ENCODE assay signal across 8 mouse cellular contexts in the genomic region with DNA sequence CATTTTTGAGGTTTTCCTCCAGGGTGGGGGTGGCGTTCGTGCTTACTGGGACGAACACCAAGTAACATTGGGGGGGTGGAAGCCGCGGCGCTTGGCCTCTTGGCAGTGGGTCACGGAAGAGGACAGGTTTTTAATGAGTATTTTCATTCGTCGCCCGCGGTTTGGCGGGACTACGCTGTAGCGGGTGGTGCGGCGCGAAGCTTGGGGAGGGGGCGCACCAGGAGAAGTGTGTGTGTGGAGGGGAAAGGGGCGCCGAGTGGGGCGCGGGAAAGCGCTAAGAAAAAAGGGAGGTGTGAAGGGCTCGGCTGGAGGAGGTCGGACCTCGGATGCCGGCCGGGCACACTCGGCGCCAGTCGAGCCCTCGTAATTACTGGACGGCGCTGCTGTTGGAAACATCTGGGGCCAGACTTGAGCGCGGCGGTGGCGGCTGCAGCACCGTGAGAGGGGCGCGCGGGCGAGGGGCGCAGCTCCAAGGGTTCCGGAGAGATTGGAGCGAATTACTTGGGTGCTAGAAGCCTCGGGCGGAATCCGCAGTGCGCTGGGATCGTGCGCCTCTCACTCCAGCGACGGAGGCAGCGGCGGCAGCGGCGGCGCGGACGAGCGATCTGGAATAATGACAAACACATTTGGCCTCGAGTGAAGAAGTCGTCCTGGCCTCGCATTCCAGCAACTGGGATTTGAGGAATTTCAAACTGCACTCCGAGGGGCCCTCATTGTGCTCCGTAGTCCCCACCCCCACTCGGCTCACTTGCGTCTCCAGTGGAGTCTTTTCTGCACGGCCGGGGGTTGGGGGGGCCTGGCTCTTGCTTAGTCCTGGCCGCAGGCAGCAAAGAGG. TPM values are rescaled to one million over a fixed set of nuclear protein-coding genes. Genes with fewer than 3 reads are reported as not detected.
A peak's percentile ranks its signal among the peaks of the same experiment; 100 is the strongest.
DNase-seq lines count a peak whose midpoint lies in the region; ATAC-seq and TF ChIP-seq lines count a peak whose summit lies in the region.

No protein-coding gene starts in this region.

- ATAC-seq in kidney, embryonic 15.5 days (replicated peaks; ENCODE audit: low FRiP score), result no peak
- no peak for ATAC-seq in erythroid progenitor cell, adult 5-6 weeks (replicated peaks; ENCODE audit: low FRiP score, poor library complexity, severe bottlenecking)

- no peaks in the 10 kb centered on the region for H3K9me3 ChIP-seq in kidney, embryonic 15.5 days (replicated peaks)

- H3K79me2 ChIP-seq in heart, adult 2 months (replicated peaks; ENCODE audit: control insufficient read depth, insufficient read depth, low read length), result no peaks in the 10 kb centered on the region

- DNase-seq in heart, adult 18-20 months, result peak; percentile 47 to 65
- DNase-seq in heart, adult 8-10 months (ENCODE audit: low spot score), result no peak
- DNase-seq in embryo, embryonic 10.5 days (ENCODE audit: low spot score), result peak; percentile 82
- DNase-seq in heart, adult 2 months, result peak; percentile 51 to 63
- peak; percentile 88 for DNase-seq in mesoderm, embryonic 11.5 days (ENCODE audit: low read depth, low spot score)
- DNase-seq in yolk sac, embryonic 10.5 days (ENCODE audit: low spot score), result peak; percentile 58

- TF ChIP-seq EP300 in heart, adult 2 months (IDR thresholded peaks at IDR 0.05; ENCODE audit: insufficient read depth, low read depth, low read length), result no peak

- H3K4me3 ChIP-seq in heart, adult 2 months, result peak overlapping the region; percentile 43
- peak overlapping the region; percentile 56 for H3K4me3 ChIP-seq in kidney, embryonic 15.5 days (replicated peaks)

- TF ChIP-seq CTCF in heart, adult 2 months (IDR thresholded peaks at IDR 0.05), result no peak

- TF ChIP-seq POLR2A in heart, adult 2 months (IDR thresholded peaks at IDR 0.05; ENCODE audit: insufficient read depth, low read depth, low read length), result no peak

- peaks cover 3% of the 10 kb centered on the region; the same call in 1 of the 2 replicates for H3K4me1 ChIP-seq in heart, adult 2 months (ENCODE audit: control insufficient read depth, insufficient read depth, low read length)
- peaks cover 61% of the 10 kb centered on the region for H3K4me1 ChIP-seq in kidney, embryonic 15.5 days

- WGBS in heart, adult 2 months, result 2% methylated on average over 72 of the region's 72 CpGs
- under 1% methylated on average over 71 of the region's 72 CpGs for WGBS in kidney, embryonic 15.5 days

- no peaks in the 10 kb centered on the region for H3K36me3 ChIP-seq in heart, adult 2 months (ENCODE audit: control insufficient read depth, insufficient read depth, low read length)
- no peaks in the 10 kb centered on the region for H3K36me3 ChIP-seq in kidney, embryonic 15.5 days

- peaks cover 33% of the 10 kb centered on the region for H3K27me3 ChIP-seq in heart, adult 2 months (ENCODE audit: control insufficient read depth, insufficient read depth, low read length)
- H3K27me3 ChIP-seq in kidney, embryonic 15.5 days, result peaks cover 77% of the 10 kb centered on the region

- peak overlapping the region; percentile 56 for H3K9ac ChIP-seq in heart, adult 2 months (ENCODE audit: low read depth, low read length)
- H3K9ac ChIP-seq in kidney, embryonic 15.5 days, result peak overlapping the region; percentile 61

- H3K27ac ChIP-seq in heart, adult 2 months, result peak overlapping the region; percentile 61
- peak overlapping the region; percentile 90 for H3K27ac ChIP-seq in kidney, embryonic 15.5 days

- H3K4me2 ChIP-seq in kidney, embryonic 15.5 days, result peak overlapping the region; percentile 59

- intact Hi-C loops in heart, adult 2 months (cut with DNase I), result loop anchor here (5.0 kb wide), 1 partner anchor 71 kb away; no protein-coding TSS in a partner anchor

RNA-seq across cellular contexts. Expression of a gene that starts 0.9 kb away (rescaled TPM):
- total RNA-seq in heart, adult 18-20 months (2021), result 10 to 100 TPM; 20.5 to 23.7 TPM
- 10 to 100 TPM; 17.9 to 23.3 (median 21.5) TPM for total RNA-seq in heart, adult 8-10 months (2022)
- 10 to 100 TPM; 27.8 to 29.3 TPM for total RNA-seq in heart, adult 2 months (2021)
- 11.8 and 23.3 TPM in 2 replicates for polyA plus RNA-seq in heart, adult 2 months (2012; rRNA removed)
- polyA plus RNA-seq in kidney, embryonic 15.5 days (2015; fragmentation: Nextera tagmentation; extraction: Ambion mirVana), result 40.0 and 47.3 TPM in 2 replicates
- 0.42 TPM in 1 of 2 replicates, not detected in the other for total RNA-seq in erythroid progenitor cell, adult 5-6 weeks (2015; ENCODE audit: low replicate concordance)
- total RNA-seq in erythroid progenitor cell, adult 5-6 weeks (2017; ENCODE audit: low replicate concordance), result 0.26 TPM in 1 of 2 replicates, not detected in the other

Comparison
In these comparisons a context has a peak if more than half of its experiments do, and no peak if none do; other contexts are left out.
1. RNA of a gene that starts 0.9 kb away (total RNA-seq): 27.8 to 29.3 TPM in heart, adult 2 months, 20.5 to 23.7 TPM in heart, adult 18-20 months and 17.9 to 23.3 TPM in heart, adult 8-10 months; 0.26 to 0.42 TPM in erythroid progenitor cell, adult 5-6 weeks; every median in the first group is over 10 times any median in the second.